Mouse (Mus musculus) embryonic facial prominence, embryonic 15.5 days (tissue): ENCODE results near the gene Mmaa. TPM values are rescaled to one million over a fixed set of nuclear protein-coding genes. Genes with fewer than 3 reads are reported as not detected.

Source experiments
- ATAC-seq: fragments of 200-750 bp; cut with Nextera tagmentation; 2 replicates; pipeline ENCODE4 v1.8.0; 2017; ENCODE audit warnings: low read depth, moderate TSS enrichment; ENCODE audit not compliant: insufficient number of reproducible peaks, low FRiP score, low TSS enrichment
- H3K27ac ChIP-seq: fragments of 300-500 bp; sonication (generic); replicated peaks from 2 replicates; pipeline ENCODE4 v1.5.1; 2015; ENCODE audit warnings: mild to moderate bottlenecking, inconsistent platforms
- H3K27me3 ChIP-seq: fragments of 300-500 bp; sonication (generic); 2 replicates; pipeline ENCODE4 v1.6.1; 2015; ENCODE audit warnings: inconsistent platforms
- H3K36me3 ChIP-seq: fragments of 300-500 bp; sonication (generic); 2 replicates; pipeline ENCODE4 v1.6.1; 2015; ENCODE audit warnings: mild to moderate bottlenecking, inconsistent platforms
- H3K4me1 ChIP-seq: fragments of 300-500 bp; sonication (generic); 2 replicates; pipeline ENCODE4 v1.6.1; 2015; ENCODE audit warnings: inconsistent platforms
- H3K4me2 ChIP-seq: fragments of 300-500 bp; sonication (generic); replicated peaks from 2 replicates; pipeline ENCODE4 v1.6.1; 2015; ENCODE audit warnings: mild to moderate bottlenecking, inconsistent platforms
- H3K4me3 ChIP-seq: fragments of 300-500 bp; sonication (generic); replicated peaks from 2 replicates; pipeline ENCODE4 v1.5.1; 2015; ENCODE audit warnings: mild to moderate bottlenecking, inconsistent platforms
- H3K9ac ChIP-seq: fragments of 300-500 bp; sonication (generic); 2 replicates; pipeline ENCODE4 v1.6.1; 2015; ENCODE audit warnings: inconsistent platforms
- H3K9me3 ChIP-seq: fragments of 300-500 bp; sonication (generic); replicated peaks from 2 replicates; pipeline ENCODE4 v1.6.1; 2016; ENCODE audit warnings: inconsistent platforms
- WGBS: fragments of 180-500 bp; shearing (Covaris S2); methylation state at CpG from one replicate; pipeline ENCODE4 v1.1.7; 2015; 5-methylcytosine and 5-hydroxymethylcytosine counted together
- polyA plus RNA-seq: library from polyadenylated mRNA; unstranded; fragments of >200 nt; fragmentation: Nextera tagmentation; extraction: Ambion mirVana; gene quantifications from 2 replicates; pipeline ENCODE4 v1.2.1, GENCODE M21; 2015

The Mmaa gene
- polyA plus RNA-seq, 1 experiment from 2014 or later: 16.5 TPM

- no peak for ATAC-seq
- WGBS: 38% methylated on average over 3 of the region's 3 CpGs
- Histone ChIP-seq H3K27ac (no peak overlapping the region), H3K9ac (no peak overlapping the region), H3K4me2 (no peak overlapping the region), H3K9me3 (no peaks in the 10 kb centered on the region), H3K27me3 (no peaks in the 10 kb centered on the region), H3K4me3 (no peak overlapping the region), H3K4me1 (peaks cover 16% of the 10 kb centered on the region; the same call in 1 of the 2 replicates), H3K36me3 (no peaks in the 10 kb centered on the region)
Observed at GRCm38 (mm10) chr8:79324036-79324435, 29.3 kb upstream of the Mmaa start.

- no peaks in the 10 kb centered on the region for H3K36me3 ChIP-seq
- H3K9me3 ChIP-seq: no peaks in the 10 kb centered on the region
- H3K4me1 ChIP-seq: peaks cover 16% of the 10 kb centered on the region; the same call in 1 of the 2 replicates
- no peak overlapping the region for H3K9ac ChIP-seq
- H3K4me2 ChIP-seq: no peak overlapping the region
- H3K27me3 ChIP-seq: no peaks in the 10 kb centered on the region
- WGBS: 49% methylated on average over 7 of the region's 7 CpGs
- ATAC-seq: no peak
- no peak overlapping the region for H3K27ac ChIP-seq
- no peak overlapping the region for H3K4me3 ChIP-seq
Observed at GRCm38 (mm10) chr8:79323121-79323520, 28.4 kb upstream of the Mmaa start.

- Histone ChIP-seq H3K4me3 (no peak overlapping the region), H3K27me3 (no peaks in the 10 kb centered on the region), H3K4me1 (no peaks in the 10 kb centered on the region), H3K9me3 (no peaks in the 10 kb centered on the region), H3K36me3 (no peaks in the 10 kb centered on the region), H3K9ac (no peak overlapping the region), H3K4me2 (no peak overlapping the region), H3K27ac (no peak overlapping the region)
- 64% methylated on average over 2 of the region's 2 CpGs for WGBS
- ATAC-seq: no peak
Observed at GRCm38 (mm10) chr8:79310801-79311200, 16.1 kb upstream of the Mmaa start.

GRCm38 (mm10) chr8:79305941-79306340, 11.2 kb upstream of the Mmaa start:
- H3K36me3 ChIP-seq: no peaks in the 10 kb centered on the region
- no peaks in the 10 kb centered on the region for H3K27me3 ChIP-seq
- WGBS: 63% methylated on average over 5 of the region's 5 CpGs
- no peaks in the 10 kb centered on the region for H3K4me1 ChIP-seq
- H3K9ac ChIP-seq: no peak overlapping the region
- no peak for ATAC-seq
- H3K4me2 ChIP-seq: no peak overlapping the region
- no peaks in the 10 kb centered on the region for H3K9me3 ChIP-seq
- H3K4me3 ChIP-seq: no peak overlapping the region
- H3K27ac ChIP-seq: no peak overlapping the region

GRCm38 (mm10) chr8:79301548-79301947, 6.8 kb upstream of the Mmaa start:
- Histone ChIP-seq H3K27me3 (no peaks in the 10 kb centered on the region), H3K9me3 (no peaks in the 10 kb centered on the region), H3K27ac (no peak overlapping the region), H3K9ac (no peak overlapping the region), H3K4me1 (0 out of 2 replicates have a peak, but pooled peaks cover 3% of the 10 kb centered on the region), H3K36me3 (no peaks in the 10 kb centered on the region), H3K4me2 (no peak overlapping the region), H3K4me3 (no peak overlapping the region)
- no peak for ATAC-seq
- WGBS: 61% methylated on average over 3 of the region's 3 CpGs

GRCm38 (mm10) chr8:79299704-79300103, 5.0 kb upstream of the Mmaa start:
- no peaks in the 10 kb centered on the region for H3K36me3 ChIP-seq
- no peak overlapping the region for H3K9ac ChIP-seq
- H3K9me3 ChIP-seq: no peaks in the 10 kb centered on the region
- ATAC-seq: no peak
- H3K4me2 ChIP-seq: no peak overlapping the region
- no peak overlapping the region for H3K27ac ChIP-seq
- no peak overlapping the region for H3K4me3 ChIP-seq
- H3K27me3 ChIP-seq: no peaks in the 10 kb centered on the region
- 0 out of 2 replicates have a peak, but pooled peaks cover 10% of the 10 kb centered on the region for H3K4me1 ChIP-seq
- 73% methylated on average over 5 of the region's 5 CpGs for WGBS

- 38% methylated on average over 3 of the region's 3 CpGs for WGBS
- ATAC-seq: no peak
Observed at GRCm38 (mm10) chr8:79297763-79298162, 3.0 kb upstream of the Mmaa start.

GRCm38 (mm10) chr8:79295276-79296105, 754 bp upstream of the Mmaa start:
- Histone ChIP-seq H3K36me3 (no peaks in the 10 kb centered on the region), H3K9me3 (no peaks in the 10 kb centered on the region), H3K27ac (peak overlapping the region; percentile 98), H3K27me3 (no peaks in the 10 kb centered on the region), H3K4me3 (peak overlapping the region; percentile 61), H3K9ac (peak overlapping the region; percentile 77), H3K4me2 (peak overlapping the region; percentile 74), H3K4me1 (peaks cover 21% of the 10 kb centered on the region)
- ATAC-seq: no peak
- 11% methylated on average over 18 of the region's 18 CpGs for WGBS

More at GRCm38 (mm10) chr8:79297763-79298162, 3.0 kb upstream of the Mmaa start:
- Histone ChIP-seq H3K27ac (no peak overlapping the region), H3K36me3 (no peaks in the 10 kb centered on the region), H3K4me3 (no peak overlapping the region), H3K4me2 (no peak overlapping the region), H3K27me3 (no peaks in the 10 kb centered on the region), H3K9me3 (no peaks in the 10 kb centered on the region), H3K4me1 (peaks cover 21% of the 10 kb centered on the region), H3K9ac (no peak overlapping the region)

- Histone ChIP-seq H3K9ac (no peak overlapping the region), H3K27ac (0 out of 2 replicates have a peak overlapping the region, but pooled peaks have one; percentile 98)
- no peak for ATAC-seq
Observed at GRCm38 (mm10) chr8:79293841-79294240, 896 bp downstream of the Mmaa start.

GRCm38 (mm10) chr8:79292712-79293264, 1.9 kb downstream of the Mmaa start:
- Histone ChIP-seq H3K9me3 (no peaks in the 10 kb centered on the region), H3K27ac (no peak overlapping the region), H3K4me2 (peak overlapping the region; percentile 74; the same call in 1 of the 2 replicates), H3K4me3 (0 out of 2 replicates have a peak overlapping the region, but pooled peaks have one; percentile 61), H3K9ac (no peak overlapping the region), H3K4me1 (peaks cover 23% of the 10 kb centered on the region), H3K36me3 (no peaks in the 10 kb centered on the region), H3K27me3 (no peaks in the 10 kb centered on the region)
- ATAC-seq: no peak
- WGBS: 82% methylated on average over 3 of the region's 3 CpGs

More at GRCm38 (mm10) chr8:79293841-79294240, 896 bp downstream of the Mmaa start:
- 45% methylated on average over 3 of the region's 3 CpGs for WGBS
- Histone ChIP-seq H3K27me3 (no peaks in the 10 kb centered on the region), H3K4me1 (peaks cover 23% of the 10 kb centered on the region), H3K9me3 (no peaks in the 10 kb centered on the region), H3K36me3 (no peaks in the 10 kb centered on the region), H3K4me2 (peak overlapping the region; percentile 74), H3K4me3 (peak overlapping the region; percentile 61)

- H3K9me3 ChIP-seq: no peaks in the 10 kb centered on the region
- H3K27me3 ChIP-seq: no peaks in the 10 kb centered on the region
- ATAC-seq: no peak
- no peak overlapping the region for H3K4me2 ChIP-seq
- peaks cover 4% of the 10 kb centered on the region; the same call in 1 of the 2 replicates for H3K36me3 ChIP-seq
- WGBS: 65% methylated on average over 5 of the region's 5 CpGs
- no peak overlapping the region for H3K4me3 ChIP-seq
- H3K4me1 ChIP-seq: peaks cover 14% of the 10 kb centered on the region
- H3K9ac ChIP-seq: no peak overlapping the region
- H3K27ac ChIP-seq: no peak overlapping the region
Observed at GRCm38 (mm10) chr8:79289592-79289991, 5.1 kb downstream of the Mmaa start.
